Mouse (Mus musculus): ENCODE measurements around the gene Tbpl2.
A peak's percentile ranks its signal among the peaks of the same experiment; 100 is the strongest.

The Tbpl2 gene

DNA sequence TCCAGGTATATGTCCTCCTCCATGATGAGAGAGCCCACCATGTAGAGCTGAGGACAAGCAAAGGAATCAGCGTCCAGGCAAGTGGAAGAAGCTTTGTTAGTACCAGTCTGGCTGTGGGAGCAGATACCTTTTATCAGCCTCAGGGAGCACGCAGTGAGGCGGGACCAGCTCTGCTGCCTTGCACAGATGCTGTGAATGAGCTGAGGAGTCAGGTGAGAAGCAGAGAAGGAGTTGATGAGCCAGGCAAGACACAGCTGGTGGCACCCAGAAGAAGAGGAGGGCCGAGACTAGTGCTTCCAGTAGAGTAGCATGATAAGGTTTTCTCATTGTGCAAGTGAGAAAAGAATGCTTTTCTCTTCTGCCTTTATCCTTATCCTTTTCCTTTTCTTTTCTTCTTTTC is at the start of gene Tbpl2:
Gene Tbpl2 (minus strand): TSS at position 101 of the 400 bp plus-strand sequence.
- no peak for DNase-seq (ENCODE audit: low spot score in 2 of 2)

DNA sequence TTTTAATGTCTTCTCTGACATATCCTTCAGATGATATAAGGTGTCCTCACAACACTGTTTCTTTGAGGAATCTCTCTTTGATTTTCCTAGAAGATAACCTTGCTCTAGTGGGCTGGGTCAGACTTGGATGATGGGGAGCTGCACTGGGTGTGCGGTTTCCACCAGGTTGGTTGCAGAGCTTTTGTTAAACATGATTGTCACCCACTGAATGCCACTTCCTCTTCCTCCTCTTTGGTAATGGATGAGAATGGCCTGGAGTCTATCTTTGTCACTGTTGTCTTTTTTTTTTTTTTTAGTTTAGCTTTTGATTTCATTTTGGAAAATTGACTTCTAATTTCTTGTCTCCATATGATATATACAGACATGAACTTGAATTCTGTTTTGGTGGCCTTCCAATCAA is 38.0 kb upstream of the Tbpl2 start:
- DNase-seq (ENCODE audit: low spot score in 2 of 2), result no peak

DNA sequence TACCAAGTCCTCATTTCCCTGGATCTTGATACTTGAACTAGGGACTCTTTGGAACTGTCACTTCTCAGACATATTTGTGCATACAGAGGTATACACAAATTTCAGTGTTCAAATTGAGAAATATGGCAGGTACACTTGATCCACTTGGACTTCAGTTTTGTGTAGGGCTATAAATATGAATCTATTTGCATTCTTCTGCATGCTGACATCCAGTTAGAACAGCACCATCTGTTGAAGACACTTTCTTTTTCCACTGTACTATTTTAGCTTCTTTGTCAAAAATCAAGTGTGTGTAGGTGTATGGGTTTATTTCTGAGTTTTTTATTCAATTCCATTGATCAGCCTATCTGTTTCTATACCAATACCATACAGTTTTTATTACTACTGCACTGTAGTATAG is 12.7 kb upstream of the Tbpl2 start:
- DNase-seq (ENCODE audit: low spot score in 2 of 2), result no peak

DNA sequence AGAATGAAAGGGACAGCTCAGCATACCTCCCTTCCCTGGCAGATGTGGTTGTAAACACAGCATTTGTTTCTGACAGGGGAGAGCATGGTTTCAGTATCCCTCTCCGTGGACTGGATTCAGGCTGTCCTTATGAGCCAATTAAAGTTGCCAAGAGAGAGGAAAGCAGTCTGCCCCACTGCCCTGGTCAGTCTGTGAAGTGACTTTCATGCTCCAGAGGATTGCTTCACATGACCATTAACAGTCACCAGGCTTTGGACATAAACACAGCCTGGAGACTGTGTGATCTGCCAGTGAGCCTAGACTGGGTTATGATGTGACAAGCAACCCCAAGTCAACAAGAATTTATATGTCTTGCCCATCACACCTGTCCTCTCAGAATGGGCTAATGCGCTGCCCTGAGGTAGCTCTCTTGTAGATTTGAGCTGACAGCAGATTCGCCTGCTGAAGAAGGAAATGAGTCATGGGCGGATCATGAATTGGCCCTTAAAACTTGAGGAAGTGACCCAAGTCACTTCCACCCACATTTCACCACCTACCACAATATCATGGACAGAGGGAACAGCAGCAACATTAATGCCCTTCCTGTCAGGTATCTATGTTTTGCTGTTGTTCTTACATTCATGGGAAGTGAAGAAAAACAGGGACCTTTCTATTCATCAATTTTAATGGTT is 7.4 kb upstream of the Tbpl2 start:
- no peak for DNase-seq (ENCODE audit: low spot score in 2 of 2)

DNA sequence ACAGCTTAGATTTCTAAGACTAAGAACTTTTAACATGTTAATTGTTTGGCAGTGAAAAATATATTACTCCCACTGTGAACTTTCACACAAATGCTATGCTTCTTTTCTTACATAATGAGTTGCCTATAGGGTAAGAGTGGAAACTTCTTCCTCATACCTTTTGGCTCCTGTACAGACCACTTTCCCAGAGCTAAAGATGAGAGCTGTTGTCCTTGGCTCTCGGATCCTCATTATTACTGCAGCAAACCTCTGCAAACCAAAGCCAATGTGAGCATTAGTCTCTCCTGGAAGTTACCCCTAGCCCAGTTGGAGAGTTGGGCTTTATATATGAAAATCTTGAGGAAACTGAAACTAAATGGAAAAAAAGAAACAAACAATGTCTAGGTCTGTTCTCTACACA is 5.5 kb downstream of the Tbpl2 start:
- DNase-seq (ENCODE audit: low spot score in 2 of 2), result no peak

DNA sequence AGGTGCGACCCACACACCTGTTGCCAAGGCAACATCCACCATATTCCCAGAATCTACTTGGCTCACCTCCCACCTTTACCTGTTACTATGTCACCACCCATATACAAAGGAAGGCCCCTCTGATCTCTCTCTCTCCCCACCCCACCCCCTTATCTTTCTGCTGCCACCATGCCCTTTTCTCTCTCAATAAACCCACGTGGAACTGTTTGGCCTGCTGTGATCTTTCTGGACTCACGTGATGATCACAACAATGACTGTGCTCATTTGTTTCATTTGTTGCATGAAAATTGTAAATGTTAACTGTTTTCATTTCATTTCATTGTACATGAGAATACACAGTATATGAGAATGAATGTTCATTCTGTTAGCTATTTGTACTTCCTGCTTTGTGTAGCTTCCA is 45.9 kb downstream of the Tbpl2 start:
- no peak for DNase-seq (ENCODE audit: low spot score in 2 of 2)

DNA sequence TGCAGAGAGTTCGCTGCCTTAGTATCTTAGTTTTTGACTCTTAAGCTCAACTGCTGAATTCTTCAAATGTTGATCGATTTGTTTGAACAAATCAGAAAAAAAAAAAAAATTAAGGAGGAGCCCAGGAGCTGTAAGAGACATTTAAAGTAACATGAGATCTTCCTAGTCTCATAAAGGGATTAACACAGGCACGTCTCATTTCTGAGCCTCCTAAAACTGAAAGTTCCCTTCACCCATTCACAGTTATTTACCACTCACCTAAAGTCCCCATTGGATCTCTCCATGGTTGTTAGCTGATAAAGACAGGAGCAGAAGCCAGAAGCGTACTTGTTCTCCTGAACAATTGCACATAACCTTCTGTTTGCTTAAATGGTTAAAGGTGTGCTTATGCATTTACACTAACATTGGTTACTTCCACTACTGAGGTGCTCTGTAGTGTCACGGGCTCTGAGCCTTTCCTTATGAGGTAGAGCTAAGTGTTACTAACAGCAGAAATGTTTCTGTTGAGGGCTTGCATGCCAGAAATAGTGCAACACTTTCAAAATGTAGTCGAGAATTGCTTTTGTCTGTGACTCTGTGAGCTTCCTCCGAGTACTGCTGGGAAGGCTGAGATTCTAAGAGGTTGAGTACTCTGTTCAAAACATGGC is 46.9 kb downstream of the Tbpl2 start, which contains the start of gene Hnmt:
Gene Hnmt (minus strand): TSS at position 51 of the 647 bp plus-strand sequence.
- no peak for DNase-seq (ENCODE audit: low spot score in 2 of 2)

DNA sequence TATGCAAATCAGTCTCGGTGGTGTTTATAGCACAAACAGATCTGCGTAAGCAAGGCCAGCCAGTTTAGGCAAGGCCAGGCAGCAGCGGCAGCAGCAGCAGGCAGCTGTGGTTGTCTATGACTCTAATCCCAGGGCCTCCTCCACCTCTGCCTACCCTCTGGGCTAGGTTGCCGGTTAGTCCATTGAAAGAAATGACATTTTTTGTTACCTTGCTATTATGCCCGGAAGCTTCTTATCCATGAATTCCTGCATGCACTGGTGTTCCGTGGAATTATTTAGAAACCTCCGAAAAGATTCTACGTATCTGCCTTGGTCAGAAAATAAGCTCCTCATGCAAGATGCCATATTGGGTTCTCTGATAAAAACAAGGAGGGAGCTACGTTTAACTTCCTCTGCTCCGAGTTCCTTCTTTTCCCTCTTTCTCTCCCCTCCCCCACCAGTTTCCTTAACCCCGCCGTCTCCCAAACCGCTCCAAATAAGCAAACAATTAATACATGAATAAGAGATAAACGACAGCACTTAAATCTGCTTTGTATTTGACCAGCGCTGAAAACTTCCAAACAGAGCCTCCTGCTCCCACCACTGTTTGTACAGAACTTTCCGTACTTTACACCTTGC is 47.8 kb downstream of the Tbpl2 start:
- DNase-seq (ENCODE audit: low spot score in 2 of 2), result peak; percentile 65 to 73

DNA sequence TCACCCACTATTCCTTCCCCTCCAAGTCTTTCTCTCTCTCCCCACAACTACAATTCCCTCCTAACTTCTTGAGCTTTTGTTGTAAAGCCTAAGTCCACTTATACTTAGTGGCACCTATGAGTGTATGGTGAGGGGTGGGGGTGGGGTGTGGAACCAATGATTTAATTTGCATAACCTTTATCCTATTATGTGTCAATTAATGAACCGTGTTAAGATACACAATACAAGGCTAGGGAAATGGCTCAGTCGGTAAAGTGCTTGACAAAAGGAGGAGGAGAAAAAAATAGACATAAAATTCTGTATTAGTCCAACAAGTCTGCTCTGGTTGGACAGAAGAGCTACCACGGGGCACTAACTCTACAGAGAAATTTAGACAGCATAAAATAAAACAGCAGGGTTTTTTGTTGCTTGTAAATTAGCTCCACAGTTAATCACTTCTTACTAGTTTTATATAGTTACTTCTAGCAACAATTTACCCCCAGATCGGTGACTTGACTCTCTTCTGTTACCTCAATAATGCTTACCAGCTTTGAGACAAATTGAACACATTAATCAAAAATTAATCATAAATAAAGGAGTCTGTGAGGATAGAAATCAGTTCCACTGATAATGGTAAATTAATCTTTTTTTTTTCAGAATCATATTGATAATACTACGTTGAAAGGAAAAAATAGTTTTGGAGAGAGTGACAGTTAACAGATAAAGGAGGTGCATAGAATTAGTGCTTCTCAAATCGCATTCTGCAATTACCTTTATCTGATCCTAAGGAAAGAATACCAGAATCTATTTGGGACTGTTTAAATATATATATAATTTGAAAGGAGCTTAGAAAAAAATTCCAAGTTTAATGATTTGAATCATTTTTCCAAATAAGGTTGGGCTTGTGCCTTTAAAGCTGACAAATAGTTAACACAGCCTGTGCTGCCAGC is 48.6 kb downstream of the Tbpl2 start:
- no peak for DNase-seq (ENCODE audit: low spot score in 2 of 2)

DNA sequence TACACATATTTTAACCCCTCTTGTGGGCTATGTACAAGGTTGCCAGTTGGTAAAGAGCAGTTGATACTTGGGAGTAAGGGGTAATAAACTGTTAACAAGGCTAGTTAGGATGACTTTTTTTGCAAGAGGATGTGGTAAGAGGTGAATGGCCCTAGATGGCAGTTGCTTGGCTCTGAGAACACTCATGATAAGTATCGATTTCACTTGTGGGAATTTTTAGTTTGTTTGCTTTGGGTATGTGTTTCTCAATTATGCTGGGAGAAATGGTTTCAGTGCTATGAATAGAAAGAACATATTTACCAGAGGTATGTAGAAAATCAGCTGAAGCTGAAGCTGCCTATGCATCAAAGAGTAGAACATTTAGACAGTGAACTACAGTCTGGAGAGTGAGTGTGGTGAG is 53.5 kb downstream of the Tbpl2 start:
- DNase-seq (ENCODE audit: low spot score in 2 of 2), result no peak

DNA sequence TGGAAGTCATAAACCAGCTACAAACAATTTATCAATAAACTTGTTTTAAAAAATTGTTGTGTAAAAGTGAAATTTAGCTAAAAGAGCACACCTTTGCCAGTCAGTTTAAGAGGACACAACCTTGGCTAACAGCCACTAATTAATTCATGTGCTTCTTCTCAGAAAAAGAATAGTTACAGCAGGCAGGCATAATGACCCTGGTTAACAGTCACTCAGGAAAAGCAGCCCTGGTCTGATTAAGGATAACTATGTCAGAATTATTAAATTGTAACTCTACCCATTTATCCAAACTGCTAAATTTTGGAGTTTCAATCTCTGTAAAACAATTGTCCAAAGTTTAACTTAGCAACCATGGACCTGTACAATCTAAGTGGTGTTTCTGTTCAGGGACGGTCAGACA is 55.9 kb downstream of the Tbpl2 start:
- no peak for DNase-seq (ENCODE audit: low spot score in 2 of 2)

All from right cerebral cortex, postnatal 10 days (tissue).